Mouse (Mus musculus): Measurements from ENCODE around the gene Slc29a1. TPM values are rescaled to one million over a fixed set of nuclear protein-coding genes. Genes with fewer than 3 reads are reported as not detected.

The Slc29a1 gene
- polyA plus RNA-seq, 1 experiment from 2014 or later, result 75.0 TPM

DNA sequence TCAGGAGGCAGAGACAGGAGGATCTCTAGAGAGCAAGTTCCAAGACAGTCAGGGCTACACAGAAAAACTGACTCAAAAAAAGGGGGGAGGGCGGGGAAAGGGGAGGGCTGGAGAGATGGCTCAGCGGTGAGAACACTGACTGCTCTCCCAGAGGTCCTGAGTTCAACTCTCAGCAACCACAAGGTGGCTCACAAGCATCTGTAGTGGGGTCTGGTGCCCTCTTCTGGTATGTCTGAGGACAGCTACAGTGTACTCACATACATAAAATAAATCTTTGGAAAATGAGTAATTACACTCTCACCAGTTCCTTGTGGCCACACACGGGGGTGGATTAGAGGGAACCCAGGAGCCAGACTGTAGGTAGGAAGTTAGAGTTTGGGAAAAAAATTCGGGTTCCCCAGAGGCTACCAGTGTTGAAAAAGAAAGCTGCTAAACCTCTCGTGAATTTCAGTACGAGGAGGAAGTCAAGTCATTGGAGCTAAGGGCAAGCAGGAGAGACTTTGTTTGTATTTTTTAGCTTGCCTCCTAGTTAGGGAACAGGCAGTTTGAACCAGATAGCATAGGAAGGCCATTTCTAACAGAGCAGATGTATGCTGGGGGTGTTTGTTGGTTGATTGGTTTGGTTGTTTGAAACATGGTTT lies 16.6 kb downstream of the Slc29a1 start:
- Histone ChIP-seq H3K9me3 (no peaks in the 10 kb centered on the region), H3K4me1 (peaks cover 50% of the 10 kb centered on the region), H3K4me3 (no peak overlapping the region), H3K27ac (no peak overlapping the region), H3K36me3 (peaks cover 16% of the 10 kb centered on the region), H3K27me3 (ENCODE audit: insufficient read depth, poor library complexity, severe bottlenecking) (no peaks in the 10 kb centered on the region)
- WGBS, result 69% methylated on average over 6 of the region's 6 CpGs
- no peak for DNase-seq (ENCODE audit: low spot score)

- Histone ChIP-seq H3K4me1 (peaks cover 50% of the 10 kb centered on the region), H3K27me3 (ENCODE audit: insufficient read depth, poor library complexity, severe bottlenecking) (no peaks in the 10 kb centered on the region), H3K27ac (peak overlapping the region; percentile 22; the same call in 1 of the 2 replicates), H3K4me3 (no peak overlapping the region), H3K9me3 (no peaks in the 10 kb centered on the region), H3K36me3 (peaks cover 12% of the 10 kb centered on the region)
- DNase-seq (ENCODE audit: low spot score), result no peak
- WGBS, result 78% methylated on average over 6 of the region's 6 CpGs
Measured at GRCm38 (mm10) chr17:45582188-45582587, 17.2 kb downstream of the Slc29a1 start.

DNA sequence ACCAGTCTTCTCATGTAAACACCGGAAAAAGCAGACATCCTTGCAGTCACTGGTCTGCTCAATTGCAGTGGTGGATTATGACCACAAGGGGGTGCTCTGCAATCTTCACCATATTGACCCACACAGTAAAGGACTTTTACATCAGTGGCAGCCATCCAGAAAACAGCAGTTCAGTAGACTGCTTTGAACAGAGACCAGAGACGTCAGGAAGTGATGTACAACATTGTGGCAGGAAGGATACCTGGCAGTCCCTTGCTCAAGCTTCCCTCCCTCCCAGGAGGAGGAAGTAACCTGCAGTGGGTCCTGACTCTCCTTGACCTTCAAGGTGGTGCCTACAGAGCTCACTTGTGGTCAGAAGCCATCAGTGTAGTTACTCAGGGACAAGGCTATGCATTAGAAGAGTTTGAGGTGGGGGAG lies 17.8 kb downstream of the Slc29a1 start:
- Histone ChIP-seq H3K9me3 (no peaks in the 10 kb centered on the region), H3K27ac (peak overlapping the region; percentile 63; the same call in 1 of the 2 replicates), H3K4me3 (no peak overlapping the region), H3K36me3 (peaks cover 6% of the 10 kb centered on the region), H3K4me1 (peaks cover 50% of the 10 kb centered on the region), H3K27me3 (ENCODE audit: insufficient read depth, poor library complexity, severe bottlenecking) (no peaks in the 10 kb centered on the region)
- 18% methylated on average over 2 of the region's 2 CpGs for WGBS
- peak; percentile 90 for DNase-seq (ENCODE audit: low spot score)

DNA sequence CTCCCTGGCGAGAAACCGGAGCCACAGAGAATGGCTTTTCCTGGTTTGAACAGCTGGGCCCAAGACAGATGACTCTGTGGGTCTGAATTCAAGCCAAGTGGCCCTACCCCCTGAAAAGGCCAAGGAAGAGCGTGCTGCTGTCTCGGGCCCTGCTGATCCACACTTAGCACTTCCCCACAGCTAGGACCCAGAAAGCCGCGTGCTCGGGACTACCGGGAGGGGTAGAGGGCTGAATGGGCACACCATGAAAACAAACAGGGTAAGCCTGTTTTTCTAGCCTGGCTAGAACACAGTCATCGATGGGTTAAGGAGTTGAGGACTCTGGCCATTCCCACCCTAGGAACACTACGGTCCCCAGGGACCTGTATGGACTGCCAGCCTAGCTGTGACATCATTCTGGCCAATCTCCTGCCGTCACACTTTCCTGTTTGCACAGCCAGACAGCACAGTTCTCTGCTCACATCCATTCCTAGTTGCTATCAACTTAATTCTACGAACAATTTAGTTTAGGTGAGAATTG lies 18.4 kb downstream of the Slc29a1 start:
- H3K27ac ChIP-seq, result 0 out of 2 replicates have a peak overlapping the region, but pooled peaks have one; percentile 4
- peaks cover 46% of the 10 kb centered on the region for H3K4me1 ChIP-seq

DNA sequence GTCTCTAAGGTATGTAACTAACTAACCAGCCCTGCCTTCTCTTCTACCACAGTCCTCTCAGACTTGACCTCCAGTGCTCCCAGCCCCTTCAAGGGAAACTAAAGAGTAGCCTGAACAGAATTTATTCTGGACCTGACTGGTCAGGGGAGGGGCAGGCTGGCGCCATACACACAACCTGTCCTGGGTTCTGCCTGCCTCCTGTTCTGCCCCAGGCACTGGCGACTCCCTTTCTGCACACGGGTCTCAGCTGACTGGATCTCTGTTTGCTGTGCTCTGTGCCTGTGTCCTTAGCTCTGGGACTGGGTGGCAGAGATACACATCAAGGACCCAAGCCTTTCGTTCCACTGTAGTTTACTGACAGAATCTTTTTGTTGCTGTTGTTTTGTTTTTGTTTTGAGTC lies 19.9 kb downstream of the Slc29a1 start:
- no peak for DNase-seq (ENCODE audit: low spot score)
- H3K4me3 ChIP-seq, result no peak overlapping the region
- H3K36me3 ChIP-seq, result no peaks in the 10 kb centered on the region
- no peaks in the 10 kb centered on the region for H3K9me3 ChIP-seq
- H3K27me3 ChIP-seq (ENCODE audit: insufficient read depth, poor library complexity, severe bottlenecking), result no peaks in the 10 kb centered on the region
- 79% methylated on average over 4 of the region's 4 CpGs for WGBS
- H3K4me1 ChIP-seq, result peaks cover 40% of the 10 kb centered on the region
- no peak overlapping the region for H3K27ac ChIP-seq

More for the DNA sequence above, 18.4 kb downstream of the Slc29a1 start:
- DNase-seq (ENCODE audit: low spot score), result no peak
- peaks cover under 1% of the 10 kb centered on the region for H3K36me3 ChIP-seq
- WGBS, result 35% methylated on average over 12 of the region's 12 CpGs
- no peaks in the 10 kb centered on the region for H3K9me3 ChIP-seq
- no peaks in the 10 kb centered on the region for H3K27me3 ChIP-seq (ENCODE audit: insufficient read depth, poor library complexity, severe bottlenecking)
- H3K4me3 ChIP-seq, result no peak overlapping the region

DNA sequence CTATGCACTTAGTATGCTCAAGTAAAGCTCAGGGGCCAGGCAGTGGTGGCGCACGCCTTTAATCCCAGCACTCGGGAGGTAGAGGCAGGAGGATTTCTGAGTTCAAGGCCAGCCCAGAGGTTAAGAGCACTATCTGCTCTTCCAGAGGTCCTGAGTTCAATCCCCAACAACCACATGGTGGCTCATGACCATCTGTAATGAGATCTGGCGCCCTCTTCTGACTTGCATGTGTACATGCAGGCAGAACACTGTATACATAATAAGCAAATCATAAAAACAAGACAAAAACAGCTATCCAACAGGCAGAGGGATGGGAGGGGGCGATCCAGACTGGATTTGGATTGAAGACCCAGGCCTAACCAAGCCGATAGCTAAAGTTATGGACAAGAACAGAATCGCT lies 20.6 kb downstream of the Slc29a1 start:
- peaks cover 38% of the 10 kb centered on the region for H3K4me1 ChIP-seq
- H3K36me3 ChIP-seq, result no peaks in the 10 kb centered on the region
- no peak for DNase-seq (ENCODE audit: low spot score)
- no peaks in the 10 kb centered on the region for H3K9me3 ChIP-seq
- no peaks in the 10 kb centered on the region for H3K27me3 ChIP-seq (ENCODE audit: insufficient read depth, poor library complexity, severe bottlenecking)
- no peak overlapping the region for H3K4me3 ChIP-seq
- 75% methylated on average over 7 of the region's 7 CpGs for WGBS
- 0 out of 2 replicates have a peak overlapping the region, but pooled peaks have one; percentile 67 for H3K27ac ChIP-seq

DNA sequence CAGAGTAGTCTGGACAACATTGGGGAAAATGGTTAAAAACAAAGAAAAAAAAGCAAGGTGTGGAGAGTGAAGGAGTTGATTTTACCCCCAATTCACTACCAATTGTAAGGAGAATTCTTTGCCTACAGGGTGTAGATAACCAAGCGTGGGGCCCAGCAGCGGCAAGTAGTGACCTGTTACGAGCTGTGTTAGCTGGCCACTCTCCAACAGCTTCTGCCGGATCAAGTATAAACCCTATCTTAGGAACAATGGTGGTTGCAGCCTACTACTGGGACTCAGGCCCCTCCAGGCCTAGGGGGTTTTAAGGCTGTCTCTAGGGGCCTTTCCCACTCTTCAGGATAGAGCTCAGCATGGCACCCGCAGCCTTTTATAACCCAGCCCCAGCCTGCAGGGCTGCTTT lies 21.2 kb downstream of the Slc29a1 start:
- no peak overlapping the region for H3K4me3 ChIP-seq
- H3K27me3 ChIP-seq (ENCODE audit: insufficient read depth, poor library complexity, severe bottlenecking), result no peaks in the 10 kb centered on the region
- no peaks in the 10 kb centered on the region for H3K36me3 ChIP-seq
- no peak for DNase-seq (ENCODE audit: low spot score)
- 52% methylated on average over 5 of the region's 5 CpGs for WGBS
- peaks cover 37% of the 10 kb centered on the region for H3K4me1 ChIP-seq
- no peaks in the 10 kb centered on the region for H3K9me3 ChIP-seq
- H3K27ac ChIP-seq, result peak overlapping the region; percentile 67; the same call in 1 of the 2 replicates

DNA sequence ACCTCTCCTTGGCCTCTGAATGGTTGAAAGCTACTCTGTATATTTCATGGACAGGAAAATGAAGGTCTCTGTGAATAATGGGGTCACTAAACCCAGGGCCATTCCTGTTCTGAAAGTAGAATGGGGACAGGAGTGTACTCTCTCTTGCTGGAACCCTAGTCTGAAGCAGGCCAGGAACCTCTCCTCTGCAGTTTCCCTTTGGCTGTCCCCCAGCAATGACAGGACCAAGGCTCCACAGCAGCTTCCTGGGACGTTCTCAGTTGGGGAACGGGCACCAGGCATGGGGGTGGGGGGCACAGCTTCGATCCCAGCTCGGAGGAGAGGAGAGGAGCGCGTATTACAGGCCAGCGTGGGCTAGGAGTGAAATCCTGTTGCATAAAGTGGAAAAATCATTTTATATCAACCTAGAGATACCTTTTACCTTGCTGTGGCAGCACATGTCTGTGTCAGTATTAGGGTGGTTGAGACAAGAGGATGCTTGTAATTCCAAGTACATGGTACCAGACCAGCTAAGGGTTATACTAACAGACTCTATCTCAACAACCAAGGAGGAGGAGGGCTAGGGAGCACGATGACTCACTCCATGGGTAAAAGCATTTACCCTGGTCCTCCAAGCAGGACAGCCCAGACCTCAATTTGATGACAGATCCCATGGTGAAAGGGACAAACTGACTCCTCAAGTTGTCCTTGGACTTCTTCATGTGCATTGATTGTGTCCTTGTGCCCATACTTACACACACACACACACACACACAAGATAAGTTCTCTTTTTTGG lies 24.1 kb downstream of the Slc29a1 start:
- Histone ChIP-seq H3K36me3 (peaks cover 15% of the 10 kb centered on the region), H3K4me3 (no peak overlapping the region), H3K27ac (0 out of 2 replicates have a peak overlapping the region, but pooled peaks have one; percentile 98), H3K4me1 (peaks cover 25% of the 10 kb centered on the region), H3K9me3 (no peaks in the 10 kb centered on the region), H3K27me3 (ENCODE audit: insufficient read depth, poor library complexity, severe bottlenecking) (no peaks in the 10 kb centered on the region)
- 89% methylated on average over 8 of the region's 8 CpGs for WGBS
- no peak for DNase-seq (ENCODE audit: low spot score)

- Histone ChIP-seq H3K4me1 (peaks cover 25% of the 10 kb centered on the region), H3K36me3 (peaks cover 25% of the 10 kb centered on the region), H3K27me3 (ENCODE audit: insufficient read depth, poor library complexity, severe bottlenecking) (no peaks in the 10 kb centered on the region), H3K4me3 (peak overlapping the region; percentile 91), H3K27ac (peak overlapping the region; percentile 98), H3K9me3 (no peaks in the 10 kb centered on the region)
- DNase-seq (ENCODE audit: low spot score), result peak; percentile 89
- WGBS, result 2% methylated on average over 17 of the region's 17 CpGs
Measured at GRCm38 (mm10) chr17:45574129-45574761, 25.2 kb downstream of the Slc29a1 start.

DNA sequence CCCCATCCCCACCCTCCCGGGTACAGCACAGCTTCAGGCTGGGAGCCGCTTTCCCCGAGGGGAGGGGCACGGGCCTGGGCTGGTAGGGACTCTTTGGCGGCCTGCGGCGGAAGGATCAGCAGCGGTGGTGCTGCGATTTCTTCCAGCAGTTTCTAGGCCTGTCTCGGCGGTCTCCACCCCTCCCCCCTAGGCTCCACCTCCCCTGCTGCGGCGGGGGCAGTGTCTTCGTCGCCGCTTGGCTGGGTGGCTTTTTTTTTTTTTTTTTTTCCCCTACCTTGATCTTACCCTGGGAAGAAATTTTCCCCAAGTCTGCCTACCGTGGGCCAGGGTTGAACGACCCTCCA lies 25.7 kb downstream of the Slc29a1 start:
- Histone ChIP-seq H3K9me3 (no peaks in the 10 kb centered on the region), H3K4me3 (peak overlapping the region; percentile 91), H3K27ac (peak overlapping the region; percentile 98), H3K36me3 (peaks cover 30% of the 10 kb centered on the region), H3K27me3 (ENCODE audit: insufficient read depth, poor library complexity, severe bottlenecking) (no peaks in the 10 kb centered on the region), H3K4me1 (peaks cover 29% of the 10 kb centered on the region)
- peak; percentile 98 for DNase-seq (ENCODE audit: low spot score)
- under 1% methylated on average over 18 of the region's 18 CpGs for WGBS

- H3K4me1 ChIP-seq, result peaks cover 27% of the 10 kb centered on the region
- H3K9me3 ChIP-seq, result no peaks in the 10 kb centered on the region
- no peaks in the 10 kb centered on the region for H3K27me3 ChIP-seq (ENCODE audit: insufficient read depth, poor library complexity, severe bottlenecking)
- peak within 1 kb of the TSS; percentile 91 for H3K4me3 ChIP-seq
- DNase-seq (ENCODE audit: low spot score), result peak; percentile 98
- H3K36me3 ChIP-seq, result peaks cover 35% of the 10 kb centered on the region
- under 1% methylated on average over 41 of the region's 41 CpGs for WGBS
- peak within 1 kb of the TSS; percentile 98 for H3K27ac ChIP-seq
Measured at GRCm38 (mm10) chr17:45573087-45573779, 26.2 kb downstream of the Slc29a1 start, which contains the start of gene Hsp90ab1. Gene Hsp90ab1, minus strand, starts transcription at chr17:45573271.
